Mouse (Mus musculus) inflammation-experienced regulatory T-cells, adult 16 weeks (primary cell): ENCODE results near the gene Ltv1. TPM values are rescaled to one million over a fixed set of nuclear protein-coding genes. Genes with fewer than 3 reads are reported as not detected.

ENCODE experiments used
- polyA plus RNA-seq: library from polyadenylated mRNA; unstranded; fragments of 100-300 nt; shearing (Covaris generic); gene quantifications from one replicate; pipeline ENCODE4 v1.2.1, GENCODE M21; 2017

Ltv1 gene
- 56.4 TPM for polyA plus RNA-seq

GRCm38 (mm10) chr10:13192731-13193351 lies at the start of gene Ltv1:
Gene Ltv1, minus strand, starts transcription at chr10:13193168.

GRCm38 (mm10) chr10:13177973-13178624 lies 14.9 kb downstream of the Ltv1 start, which contains the start of gene Zc2hc1b:
Gene Zc2hc1b, minus strand, starts transcription at chr10:13178023.

Other genes with a start within 250 kb of the Ltv1 start
- 50.3 TPM for gene Stx11, start 228.9 kb downstream of the Ltv1 start, polyA plus RNA-seq
- 34.9 TPM for gene Sf3b5, start 187.8 kb downstream of the Ltv1 start, polyA plus RNA-seq
- gene Plagl1, start 132.7 kb downstream of the Ltv1 start, polyA plus RNA-seq, result 11.1 TPM
- not detected for gene Zc2hc1b, start 15.1 kb downstream of the Ltv1 start, polyA plus RNA-seq